ENCODE assay signal across 9 mouse cellular contexts in the genomic region with DNA sequence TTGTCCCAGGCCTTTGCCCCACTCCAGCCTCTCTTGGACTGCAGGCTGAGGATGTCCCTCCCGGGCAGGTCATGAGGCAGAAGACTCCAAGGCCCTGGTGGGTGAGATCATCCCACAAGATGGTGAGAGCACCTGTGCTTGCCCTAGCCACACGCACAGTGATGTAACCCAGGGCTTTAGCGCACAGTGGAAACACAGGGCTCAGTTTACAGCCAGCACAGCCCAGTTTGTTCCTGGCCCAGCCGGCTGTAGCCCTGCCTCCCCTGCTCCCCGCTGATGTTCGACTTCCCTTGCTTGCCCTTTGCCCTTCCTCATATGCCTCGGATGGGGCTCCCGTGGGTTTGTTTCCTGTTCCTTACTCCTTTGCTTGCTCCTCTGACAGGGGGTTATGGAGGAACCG. TPM values are rescaled to one million over a fixed set of nuclear protein-coding genes. Genes with fewer than 3 reads are reported as not detected.
DNase-seq lines count a peak whose midpoint lies in the region; ATAC-seq lines count a peak whose summit lies in the region.
"Had no signal": no experiment of that assay in that cellular context is flagged by ENCODE, and none has a peak within 500 bp of the region (broad histone marks: within the 10 kb centered on the region; RNA-seq: fewer than 3 reads in every experiment).

No protein-coding gene starts in this region.

- no peak overlapping the region for H3K9ac ChIP-seq in limb, embryonic 11.5 days (ENCODE audit: low read length)

- H3K27me3 ChIP-seq in limb, embryonic 11.5 days (ENCODE audit: control insufficient read depth, insufficient read depth, low read length), result no peaks in the 10 kb centered on the region

- peaks cover 2% of the 10 kb centered on the region; the same call in 1 of the 2 replicates for H3K9me3 ChIP-seq in limb, embryonic 11.5 days (ENCODE audit: control insufficient read depth, low read length)

- no peak for ATAC-seq in limb, embryonic 11.5 days (ENCODE audit: insufficient number of reproducible peaks, low FRiP score, low TSS enrichment, low read depth)
- no peak for ATAC-seq in monocyte, adult 5-6 weeks (replicated peaks; ENCODE audit: insufficient number of reproducible peaks, low FRiP score, low TSS enrichment, poor library complexity, severe bottlenecking)
- ATAC-seq: midbrain, embryonic 16.5 days had no signal

- DNase-seq in kidney, postnatal 14 days, result peak; percentile 27
- DNase-seq in kidney, adult 9 months, result no peak
- peak; percentile 56 for DNase-seq in embryo, embryonic 10 days (ENCODE audit: low spot score)
- peak; percentile 49 for DNase-seq in limb, embryonic 11.5 days (ENCODE audit: low spot score)
- DNase-seq in thymus, adult 18-20 months, result peak; percentile 18 to 48
- DNase-seq in urinary bladder, adult 18-20 months (ENCODE audit: low spot score in 2 of 2), result no peak
- DNase-seq in layer of hippocampus, adult 11-12 months (ENCODE audit: low spot score), result no peak

- no peak overlapping the region for H3K4me3 ChIP-seq in limb, embryonic 11.5 days (ENCODE audit: low read depth, low read length)

- no peaks in the 10 kb centered on the region for H3K36me3 ChIP-seq in limb, embryonic 11.5 days (ENCODE audit: control insufficient read depth, insufficient read depth, low read length)

- H3K4me2 ChIP-seq in limb, embryonic 11.5 days (ENCODE audit: low read depth, severe bottlenecking), result no peak overlapping the region

- WGBS in limb, embryonic 11.5 days, result 42% methylated on average over 9 of the region's 9 CpGs

- no peak overlapping the region for H3K27ac ChIP-seq in limb, embryonic 11.5 days (replicated peaks; ENCODE audit: low read depth, low read length)

- peaks cover 5% of the 10 kb centered on the region; the same call in 1 of the 2 replicates for H3K4me1 ChIP-seq in limb, embryonic 11.5 days (ENCODE audit: control insufficient read depth, insufficient read depth, low read length)

RNA-seq across cellular contexts. Expression of a gene that starts 17.1 kb away (rescaled TPM):
- polyA plus RNA-seq in limb, embryonic 11.5 days (2014; fragmentation: Nextera tagmentation; extraction: Ambion mirVana), result 0.20 and 0.33 TPM in 2 replicates
- 0.10 TPM in 1 of 3 replicates, not detected in the others for total RNA-seq in monocyte, adult 5-6 weeks (2017)

RNA-seq across cellular contexts. Expression of a gene that starts 40.1 kb away (rescaled TPM):
- 0.07 TPM in 1 of 2 replicates, not detected in the other for polyA plus RNA-seq in limb, embryonic 11.5 days (2014; fragmentation: Nextera tagmentation; extraction: Ambion mirVana)
- not detected in 3 replicates for total RNA-seq in monocyte, adult 5-6 weeks (2017)
- polyA plus RNA-seq: midbrain, embryonic 16.5 days had no signal

Comparison
In these comparisons a context has a peak if more than half of its experiments do, and no peak if none do; other contexts are left out.
1. DNase-seq: peak in kidney, postnatal 14 days (single experiment), embryo, embryonic 10 days (single experiment), limb, embryonic 11.5 days (single experiment) and thymus, adult 18-20 months (2 of 2); none in kidney, adult 9 months (single experiment), urinary bladder, adult 18-20 months (0 of 2) and layer of hippocampus, adult 11-12 months (single experiment).